Mouse (Mus musculus) embryonic fibroblast, embryonic 13.5 days (primary cell): ENCODE data around the gene Kcns3.

Experiments used
- CTCF ChIP-seq: IDR thresholded peaks from 2 replicates; pipeline ENCODE4 v1.5.1; 2011; ENCODE audit warnings: mild to moderate bottlenecking, control low read depth, low read length, moderate library complexity, borderline replicate concordance; ENCODE audit not compliant: insufficient read depth
- POLR2A ChIP-seq: IDR thresholded peaks from 2 replicates; pipeline ENCODE4 v1.6.1; 2011; ENCODE audit warnings: low read depth, mild to moderate bottlenecking, control low read depth, low read length, moderate library complexity

DNA sequence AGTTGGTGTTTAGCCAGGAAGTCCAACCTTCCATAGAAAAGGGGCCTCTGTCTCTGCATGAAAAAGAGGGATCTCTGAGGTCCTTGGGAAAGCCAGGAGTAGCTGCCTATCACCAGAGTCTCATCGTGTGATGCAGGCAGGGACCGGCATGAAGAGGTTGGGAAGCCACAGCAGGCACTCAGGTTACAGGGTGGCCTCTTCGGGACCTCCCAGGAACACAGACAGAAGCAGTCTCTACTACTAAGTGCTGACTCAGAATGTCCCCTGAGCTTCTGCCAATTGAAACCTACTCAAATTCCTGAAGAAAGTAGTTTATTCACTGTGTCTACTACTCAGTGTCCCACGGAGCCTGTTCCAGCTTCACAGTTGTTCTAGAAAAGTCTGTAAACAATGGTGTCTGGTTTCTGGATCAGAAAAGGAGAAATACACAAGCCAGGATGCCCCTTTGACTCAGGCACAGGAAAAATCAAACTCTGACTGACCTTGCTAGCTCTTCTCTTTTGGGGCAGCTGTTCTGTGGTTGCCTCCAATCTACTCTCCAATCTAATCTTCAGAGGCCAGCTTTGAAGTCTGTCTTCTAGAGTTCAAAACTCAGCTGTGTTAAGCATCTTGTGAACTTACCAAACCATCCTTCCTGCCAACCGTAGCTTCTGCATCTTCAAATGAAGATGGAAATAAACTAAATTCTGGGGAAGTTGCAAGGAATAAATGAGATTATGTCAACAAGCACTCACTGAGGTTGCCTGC lies 62.1 kb downstream of the Kcns3 start:
- no peak for TF ChIP-seq POLR2A
- TF ChIP-seq CTCF: no peak
